Mouse (Mus musculus) left cerebral cortex, adult 8-10 months (tissue): ENCODE measurements around the gene Alox12. TPM values are rescaled to one million over a fixed set of nuclear protein-coding genes. Genes with fewer than 3 reads are reported as not detected.

Experiments used
- DNase-seq, 2 experiments: peaks; one replicate each; pipeline ENCODE4 v3.0.0; 2022; ENCODE audit warnings: low spot score in 2 of 2
- total RNA-seq, 4 experiments: library from RNA; stranded (reverse); gene quantifications; 2 replicates each; pipeline ENCODE4 v1.2.4; 2022

Gene Alox12
- total RNA-seq, 4 experiments from 2014 or later = 0.23 to 0.82 (median 0.55) TPM

DNA sequence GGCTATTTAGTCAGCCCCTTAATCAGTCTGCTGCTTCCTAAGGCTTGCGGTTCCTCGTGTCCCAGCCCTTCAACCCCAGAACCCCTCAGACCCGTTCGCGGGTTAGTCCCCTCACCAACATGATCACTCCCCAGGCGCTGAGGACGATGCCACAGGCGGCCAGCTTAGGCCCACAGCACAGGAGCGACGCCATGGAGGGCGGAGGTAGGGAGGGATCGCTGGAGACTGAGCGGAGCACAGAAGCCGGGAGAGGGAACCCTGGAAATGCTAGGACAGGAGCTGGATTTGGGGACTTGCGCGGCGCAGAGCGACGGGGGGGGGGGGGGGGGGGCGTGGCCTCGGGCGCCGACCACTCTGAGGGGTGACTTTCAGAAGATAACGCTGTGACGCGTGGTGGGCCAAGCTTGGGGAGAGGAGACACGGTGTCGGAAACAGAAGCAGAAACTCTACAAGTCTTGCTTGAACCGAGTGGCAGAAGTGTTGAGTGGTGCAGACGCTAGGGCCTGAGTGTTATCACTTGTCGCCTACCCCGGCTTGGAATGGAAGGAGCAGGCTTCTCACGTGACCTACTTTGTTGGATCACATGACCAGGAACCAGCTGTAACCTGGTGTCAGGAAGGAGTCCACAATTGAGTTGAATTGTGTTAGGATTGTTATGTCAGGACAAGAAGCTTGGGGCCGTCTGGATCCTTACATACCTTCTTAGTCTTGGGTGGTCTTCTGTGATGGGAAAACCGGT lies 15.4 kb downstream of the Alox12 start, which contains the start of the genes Gm21988 and Rnasek:
Gm21988 (minus strand) TSS at position 290 of the 739 bp plus-strand sequence.
Rnasek (minus strand) TSS at position 302 of the 739 bp plus-strand sequence.
- DNase-seq = peak; percentile 81 to 86

DNA sequence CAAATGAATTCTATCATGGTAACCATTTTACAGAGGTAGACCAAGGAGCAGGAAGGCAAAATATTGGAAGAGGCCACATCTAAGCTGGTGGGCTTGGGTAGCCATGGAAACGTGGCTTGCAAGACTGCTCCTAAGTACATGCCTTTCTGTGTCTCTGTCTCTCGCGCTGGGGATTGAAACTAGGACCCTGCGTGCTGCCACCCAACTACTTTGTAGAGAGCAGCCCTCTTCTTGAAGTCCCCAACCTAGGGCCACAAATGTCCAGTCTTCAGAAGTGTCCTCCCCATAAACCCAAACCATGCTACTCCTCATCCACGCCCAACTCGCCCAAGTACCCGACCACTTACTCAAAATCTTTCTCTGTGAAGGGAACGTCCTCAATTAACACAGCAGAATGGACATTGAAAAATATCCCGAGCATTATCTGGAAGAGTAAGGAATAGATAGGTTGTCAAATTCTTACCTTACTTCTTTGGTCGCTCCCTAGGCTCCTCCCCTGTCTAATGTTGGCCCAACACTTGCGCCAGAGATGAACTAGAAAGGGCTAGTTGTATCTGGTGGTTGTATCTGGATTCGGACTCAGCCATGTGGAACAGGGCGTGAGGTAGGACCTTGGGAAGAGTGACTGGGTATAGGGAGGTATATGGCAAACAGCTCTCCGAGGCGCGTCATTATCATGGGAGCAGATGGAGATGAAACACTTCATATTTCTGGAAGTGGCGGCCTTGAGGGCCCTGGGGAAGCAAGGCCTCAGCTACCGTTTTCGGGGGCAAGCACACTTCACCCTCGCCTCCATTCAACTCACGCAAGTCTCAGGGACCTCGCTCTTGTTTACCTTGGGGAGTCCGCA lies 16.3 kb downstream of the Alox12 start:
- no peak for DNase-seq

DNA sequence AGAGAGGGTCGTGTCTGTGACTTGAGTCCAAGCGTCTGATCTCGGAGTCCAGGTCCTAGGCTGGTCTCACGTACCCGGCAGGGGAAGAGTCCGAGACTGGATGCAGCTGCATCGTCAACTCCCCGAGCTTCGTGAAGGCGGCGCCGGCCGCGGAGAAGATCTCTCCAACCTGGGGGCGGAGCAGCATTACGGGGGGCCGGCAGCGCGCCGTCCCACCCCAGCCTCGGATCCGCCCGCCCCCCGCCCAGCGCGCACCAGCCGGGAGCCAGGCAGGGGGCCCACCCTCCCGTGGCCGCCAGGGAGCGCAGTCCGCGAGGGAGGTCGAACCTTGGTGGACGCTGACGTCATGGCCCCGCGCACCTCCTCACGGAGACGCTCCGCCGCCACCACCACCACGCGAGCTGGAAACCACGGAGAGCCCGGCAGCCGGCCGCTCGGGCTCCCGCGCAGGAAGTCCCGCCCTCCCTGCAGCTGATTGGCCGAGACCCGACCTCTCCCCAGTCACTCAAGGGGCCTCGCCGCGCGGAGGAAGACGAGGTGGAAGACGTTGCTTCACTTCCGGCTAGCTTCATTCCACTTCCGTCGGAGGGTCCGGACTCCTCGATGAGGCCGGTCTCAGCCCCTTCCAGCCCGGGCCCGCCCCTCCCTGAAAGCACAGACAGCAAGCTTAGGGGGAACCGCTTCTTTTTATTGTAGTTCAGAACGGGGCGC lies 17.5 kb downstream of the Alox12 start, which contains the start of gene 0610010K14Rik:
0610010K14Rik (minus strand) TSS at position 458 of the 711 bp plus-strand sequence.
- DNase-seq = peak; percentile 96

DNA sequence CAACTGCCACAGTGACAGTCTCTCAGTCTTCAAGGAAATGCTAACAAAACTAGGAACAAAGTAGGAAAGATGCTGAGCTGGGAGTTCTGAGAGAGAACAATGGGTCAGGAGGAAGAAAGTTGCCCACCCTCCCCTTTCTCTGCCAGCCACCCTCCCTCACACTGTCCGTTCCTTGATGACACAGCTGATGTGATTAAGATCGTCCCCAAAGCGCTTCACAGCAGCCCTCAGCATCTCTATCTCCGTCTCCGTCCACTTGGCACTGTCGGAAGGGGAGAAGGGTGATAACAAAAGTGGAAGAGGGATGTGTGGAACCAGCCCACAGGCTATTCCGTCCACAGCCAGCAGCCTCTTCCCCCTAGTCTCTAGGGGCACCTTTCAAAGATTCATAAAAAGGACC lies 18.4 kb downstream of the Alox12 start:
- no peak for DNase-seq

- no peak for DNase-seq
These were observed 19.8 kb downstream of the Alox12 start for GRCm38 (mm10) chr11:70235254-70235900.

DNA sequence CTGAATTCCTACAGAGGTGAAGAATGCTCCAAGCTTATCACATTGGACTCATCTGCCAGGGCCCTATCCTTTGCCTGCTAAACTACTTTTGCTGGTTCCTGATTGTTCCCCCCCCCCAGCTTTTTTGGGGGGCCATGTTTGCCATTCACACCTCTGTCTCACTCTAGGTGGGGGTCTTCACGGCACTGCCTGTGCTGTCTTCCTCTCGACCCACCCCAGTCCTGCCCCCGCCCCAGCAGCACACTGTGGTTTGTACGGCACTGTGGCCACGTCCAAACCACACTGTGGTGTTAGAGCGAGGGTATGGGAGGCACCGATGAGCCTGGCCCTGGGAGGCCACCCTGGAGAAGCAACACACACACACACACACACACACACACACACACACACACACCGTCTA lies 20.7 kb downstream of the Alox12 start:
- DNase-seq = no peak

DNA sequence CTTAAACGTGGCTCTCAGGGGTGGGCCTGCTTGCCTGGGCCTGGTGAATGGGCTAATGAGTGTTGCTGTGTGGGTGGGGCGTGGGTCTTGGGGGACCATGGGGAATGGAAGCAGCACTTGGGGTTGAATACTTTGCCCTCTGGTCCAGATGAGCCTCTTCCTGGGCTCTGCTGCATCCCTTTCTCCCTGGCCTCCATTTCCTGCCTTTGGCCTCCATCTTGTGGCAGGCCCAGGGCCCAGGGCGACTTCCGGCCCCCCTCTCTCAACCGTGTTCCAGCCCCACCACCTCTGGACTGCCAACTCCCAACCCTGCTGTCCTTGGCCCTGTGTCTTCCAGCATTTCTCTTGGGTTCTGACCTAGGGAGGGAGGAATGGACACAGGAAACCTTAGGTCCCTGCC lies 21.1 kb downstream of the Alox12 start:
- no peak for DNase-seq

GRCm38 (mm10) chr11:70233016-70233415 lies 22.1 kb downstream of the Alox12 start:
- DNase-seq = no peak

DNA sequence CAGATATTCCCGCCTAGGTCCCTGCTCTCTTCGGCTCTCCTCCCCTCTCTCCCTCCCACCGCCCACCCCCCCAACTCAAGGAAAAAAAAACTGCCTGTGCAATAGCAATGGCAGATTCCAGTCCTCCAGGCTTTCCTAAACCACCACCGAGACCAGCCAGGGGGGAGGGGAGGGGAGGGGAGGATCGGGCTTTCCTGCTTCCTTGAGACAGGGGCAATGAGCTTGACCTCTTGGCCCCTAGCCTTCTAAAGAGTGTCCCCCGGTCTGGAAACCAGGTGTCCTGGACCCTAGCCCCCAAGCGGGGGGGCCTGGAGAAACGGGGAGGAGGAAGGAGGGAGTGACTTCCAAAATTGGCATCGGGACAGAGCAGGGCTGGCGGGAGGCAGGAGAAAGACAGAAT lies 22.6 kb downstream of the Alox12 start:
- DNase-seq = peak in 1 of 2 experiments; percentile 44

DNA sequence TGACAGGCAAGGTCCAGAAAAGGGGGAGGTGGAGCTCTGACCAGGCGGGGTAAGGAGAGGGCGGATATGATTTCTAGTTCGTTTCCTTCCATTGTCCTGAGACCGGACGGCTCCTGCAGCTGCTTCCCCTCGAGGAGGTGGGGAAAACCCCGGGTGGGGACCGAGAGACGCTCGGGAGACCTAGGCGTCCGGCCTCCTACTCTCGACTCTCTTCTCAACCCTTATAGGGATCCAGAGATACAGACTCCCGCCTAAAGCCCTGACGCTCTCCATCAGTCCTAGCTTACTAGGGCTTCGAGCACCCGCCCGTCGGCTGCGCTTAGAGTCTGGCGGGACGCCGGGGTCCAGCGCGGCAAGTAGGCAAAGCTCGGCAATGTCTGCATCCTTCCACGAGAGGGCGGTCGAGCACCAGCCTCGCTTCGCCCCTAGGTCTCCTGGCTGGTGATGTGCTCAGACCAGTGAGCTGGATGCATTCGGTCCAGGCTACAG lies 24.9 kb downstream of the Alox12 start:
- peak in 1 of 2 experiments; percentile 34 for DNase-seq

DNA sequence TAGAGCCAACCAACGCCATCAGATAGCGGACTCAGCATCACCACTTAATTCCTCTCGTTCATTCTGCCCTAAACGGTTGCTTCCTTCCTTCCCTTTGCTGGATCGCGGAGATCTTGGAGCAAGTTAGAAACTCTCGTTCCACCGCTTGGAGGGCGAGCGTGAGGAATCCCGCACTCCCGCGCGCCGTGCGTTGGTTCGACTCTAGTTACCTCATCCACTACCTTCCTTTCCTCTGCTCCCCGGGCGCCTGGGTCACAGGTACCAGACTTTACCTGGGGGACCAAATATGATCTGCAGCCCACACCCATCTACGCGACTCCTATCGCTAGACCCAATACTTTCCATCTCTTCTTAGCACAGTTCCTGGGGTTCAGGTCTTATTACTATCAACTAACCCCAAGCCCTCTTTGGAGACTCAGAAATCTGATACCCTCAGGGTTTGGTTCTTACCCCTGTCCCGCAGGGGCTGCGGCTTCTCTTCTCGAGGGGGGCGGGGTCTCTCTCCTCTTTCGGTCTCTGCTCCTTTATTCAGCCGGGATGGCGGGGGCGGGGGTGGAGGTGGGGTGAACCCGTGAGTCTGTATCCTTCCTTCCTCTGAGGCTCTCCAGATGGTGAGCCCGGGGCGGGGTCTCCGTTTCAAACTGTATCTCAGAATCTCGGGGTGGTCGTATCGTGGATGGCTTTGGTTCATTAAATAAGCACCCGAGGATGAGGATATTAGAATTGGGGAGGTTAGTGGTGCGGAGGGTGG lies 25.7 kb downstream of the Alox12 start, which contains the start of gene Bcl6b:
Bcl6b (minus strand) TSS at position 539 of the 751 bp plus-strand sequence.
- no peak for DNase-seq

DNA sequence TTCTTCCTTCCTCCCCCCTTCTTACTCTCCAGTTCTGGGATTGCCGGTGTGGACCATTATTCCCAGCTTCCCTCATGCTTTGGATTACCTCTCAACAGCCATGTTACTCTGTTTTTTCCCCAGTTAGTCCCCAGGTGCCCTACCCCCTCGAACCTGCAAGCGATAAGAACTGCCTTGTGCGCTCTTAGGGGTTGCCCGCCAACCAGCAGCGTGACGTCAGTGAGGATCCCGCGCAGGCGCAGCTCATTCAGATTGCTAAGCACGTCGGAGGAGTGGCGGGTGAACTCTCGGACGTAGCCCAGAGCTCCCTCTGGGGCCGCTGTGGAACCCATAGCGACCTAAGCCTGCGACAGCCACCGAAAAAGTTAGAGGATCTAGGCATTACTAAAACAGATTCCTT lies 26.3 kb downstream of the Alox12 start:
- DNase-seq = peak in 1 of 2 experiments; percentile 62

- no peak for DNase-seq
These were observed 27.4 kb downstream of the Alox12 start for GRCm38 (mm10) chr11:70227661-70228245.

DNA sequence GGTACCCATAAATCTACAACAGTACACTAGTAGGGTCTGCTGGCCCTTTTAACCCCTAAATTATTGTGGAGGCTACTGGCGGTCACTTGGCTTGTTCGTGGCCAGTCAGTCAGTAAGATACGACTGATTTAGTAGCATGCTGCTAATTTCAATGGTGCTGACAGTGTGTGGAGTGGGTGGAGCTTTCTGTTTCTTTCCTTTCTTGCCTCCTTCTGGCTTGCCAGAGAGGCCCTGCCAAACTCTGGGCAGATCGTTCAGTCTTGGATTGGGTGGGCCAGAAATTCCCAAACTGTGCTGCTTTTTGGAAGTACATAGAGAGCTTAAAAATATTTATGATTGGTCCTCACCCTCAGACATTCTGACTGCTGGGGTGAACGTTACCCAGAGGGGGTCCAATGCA lies 28.0 kb downstream of the Alox12 start:
- peak in 1 of 2 experiments; percentile 43 for DNase-seq

DNA sequence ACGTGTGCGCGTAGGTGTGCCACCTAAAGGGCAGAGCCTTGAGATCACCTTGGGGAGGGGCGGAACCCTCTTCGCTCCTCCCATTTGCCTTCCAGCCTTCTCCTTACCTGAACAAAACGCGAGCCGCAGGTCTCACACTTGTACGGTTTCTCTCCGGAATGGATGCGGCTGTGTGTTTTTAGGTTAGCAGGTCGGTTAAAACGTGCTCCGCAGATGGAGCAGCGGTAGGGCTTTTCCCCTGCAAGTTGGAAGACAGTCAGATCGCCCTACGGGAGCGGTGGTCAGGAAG lies 28.6 kb downstream of the Alox12 start:
- DNase-seq = no peak

- DNase-seq = no peak
These were observed 29.2 kb downstream of the Alox12 start for GRCm38 (mm10) chr11:70225798-70226601.

DNA sequence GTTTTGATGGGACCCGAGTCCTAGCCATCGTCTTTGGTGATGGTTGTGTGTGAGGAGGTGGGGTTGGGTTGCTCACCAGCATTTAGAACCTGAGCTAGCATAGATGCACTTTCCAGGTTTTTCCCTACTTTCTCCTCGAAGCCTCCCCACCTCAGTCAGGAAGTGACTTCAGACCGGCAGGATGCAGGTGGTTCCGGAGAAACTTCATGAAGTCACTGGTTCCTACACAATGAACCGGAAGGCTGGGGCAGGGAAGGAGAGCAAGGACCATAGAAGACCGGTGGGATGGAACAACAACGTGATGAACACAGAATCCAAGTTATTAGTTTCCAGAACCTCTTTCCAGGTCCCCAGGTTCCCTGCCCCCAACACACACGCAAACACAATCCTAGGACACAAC lies 31.4 kb downstream of the Alox12 start:
- DNase-seq = no peak

GRCm38 (mm10) chr11:70221603-70222500 lies 33.3 kb downstream of the Alox12 start:
- DNase-seq = no peak
